Comparison of ENCODE assay signal across 9 mouse cellular contexts in genomic region chr15:26895251-26895711, GRCm38 (mm10). TPM values are rescaled to one million over a fixed set of nuclear protein-coding genes. Genes with fewer than 3 reads are reported as not detected.
DNase-seq lines count a peak whose midpoint lies in the region; ATAC-seq and TF ChIP-seq lines count a peak whose summit lies in the region.
"Had no signal": no experiment of that assay in that cellular context is flagged by ENCODE, and none has a peak within 500 bp of the region (broad histone marks: within the 10 kb centered on the region; RNA-seq: fewer than 3 reads in every experiment).

TSS of gene Fbxl7 (minus strand) at chr15:26895580.

- H3K9ac ChIP-seq in forebrain, embryonic 11.5 days (ENCODE audit: low read length): peak within 1 kb of the TSS; percentile 81
- H3K9ac ChIP-seq in heart, embryonic 14.5 days (ENCODE audit: low read length): peak within 1 kb of the TSS; percentile 90
- H3K9ac ChIP-seq in liver, embryonic 14.5 days (replicated peaks): no peak within 1 kb of the TSS
- H3K9ac ChIP-seq in neural tube, embryonic 15.5 days (replicated peaks): peak within 1 kb of the TSS; percentile 81

- peak; percentile 92 for ATAC-seq in forebrain, embryonic 11.5 days (replicated peaks; ENCODE audit: low FRiP score)
- peak; percentile 89 for ATAC-seq in heart, embryonic 14.5 days (ENCODE audit: insufficient number of reproducible peaks, insufficient read depth, low FRiP score, low read depth)
- ATAC-seq in liver, embryonic 14.5 days (ENCODE audit: insufficient read depth): peak; percentile 60
- ATAC-seq in neural tube, embryonic 15.5 days (ENCODE audit: low FRiP score): peak; percentile 90

- TF ChIP-seq EP300 in liver, embryonic 14.5 days (IDR thresholded peaks at IDR 0.05; ENCODE audit: low read depth): no peak

- H3K9me3 ChIP-seq in forebrain, embryonic 11.5 days (ENCODE audit: control insufficient read depth, low read length): no peaks in the 10 kb centered on the region
- H3K9me3 ChIP-seq in heart, embryonic 14.5 days (ENCODE audit: control insufficient read depth, low read length): no peaks in the 10 kb centered on the region
- H3K9me3 ChIP-seq in liver, embryonic 14.5 days (ENCODE audit: control insufficient read depth, low read length): no peaks in the 10 kb centered on the region
- H3K9me3 ChIP-seq in neural tube, embryonic 15.5 days (replicated peaks): no peaks in the 10 kb centered on the region

- DNase-seq in 3134 (ENCODE audit: extremely low read depth, insufficient read length, low spot score): peak; percentile 6
- DNase-seq in forebrain, embryonic 11.5 days (ENCODE audit: low spot score): peak; percentile 90
- peak; percentile 92 for DNase-seq in kidney, postnatal 10 days
- DNase-seq in liver, embryonic 14.5 days (ENCODE audit: low read depth in 3 of 3, low spot score in 3 of 3): peak in 1 of 3 experiments; percentile 6
- DNase-seq in thymus, postnatal 4 days: peak; percentile 28

- H3K4me2 ChIP-seq in forebrain, embryonic 11.5 days (ENCODE audit: low read depth, low read length, severe bottlenecking): peak within 1 kb of the TSS; percentile 77
- H3K4me2 ChIP-seq in heart, embryonic 14.5 days (ENCODE audit: low read length): peak within 1 kb of the TSS; percentile 94
- H3K4me2 ChIP-seq in liver, embryonic 14.5 days (ENCODE audit: low read depth): peak within 1 kb of the TSS; percentile 53
- peak within 1 kb of the TSS; percentile 85 for H3K4me2 ChIP-seq in neural tube, embryonic 15.5 days

- TF ChIP-seq CTCF in liver, embryonic 14.5 days (IDR thresholded peaks at IDR 0.05; ENCODE audit: low read depth): no peak

- under 1% methylated on average over 48 of the region's 58 CpGs for WGBS in forebrain, embryonic 11.5 days
- WGBS in heart, embryonic 14.5 days: under 1% methylated on average over 58 of the region's 58 CpGs
- WGBS in liver, embryonic 14.5 days (ENCODE audit: insufficient replicate concordance): under 1% methylated on average over 56 of the region's 58 CpGs
- WGBS in neural tube, embryonic 15.5 days: under 1% methylated on average over 52 of the region's 58 CpGs

- H3K4me3 ChIP-seq in brown adipose tissue, adult 24 weeks (ENCODE audit: insufficient read depth, low read depth, low read length): peak within 1 kb of the TSS; percentile 71
- peak within 1 kb of the TSS; percentile 75 for H3K4me3 ChIP-seq in forebrain, embryonic 11.5 days (ENCODE audit: low read depth, low read length)
- peak within 1 kb of the TSS; percentile 77 to 86 for H3K4me3 ChIP-seq in heart, embryonic 14.5 days (ENCODE audit: control insufficient read depth in 1 of 2, insufficient read depth in 1 of 2, low read depth in 1 of 2, low read length in 2 of 2)
- H3K4me3 ChIP-seq in liver, embryonic 14.5 days (ENCODE audit: insufficient read depth in 1 of 2, low read depth in 2 of 2, low read length in 2 of 2): peak within 1 kb of the TSS; percentile 42 to 48
- peak within 1 kb of the TSS; percentile 90 for H3K4me3 ChIP-seq in neural tube, embryonic 15.5 days (replicated peaks)

- H3K27me3 ChIP-seq in forebrain, embryonic 11.5 days (ENCODE audit: control insufficient read depth, insufficient read depth, low read length): no peaks in the 10 kb centered on the region
- H3K27me3 ChIP-seq in heart, embryonic 14.5 days (ENCODE audit: control insufficient read depth, insufficient read depth, low read length): no peaks in the 10 kb centered on the region
- peaks cover 18% of the 10 kb centered on the region for H3K27me3 ChIP-seq in liver, embryonic 14.5 days (ENCODE audit: control insufficient read depth, insufficient read depth, low read length)
- H3K27me3 ChIP-seq in neural tube, embryonic 15.5 days (replicated peaks): no peaks in the 10 kb centered on the region
- H3K27me3 ChIP-seq: CH12.LX had no signal

- H3K27ac ChIP-seq in brown adipose tissue, adult 24 weeks (replicated peaks; ENCODE audit: low read depth, low read length): peak within 1 kb of the TSS; percentile 76
- peak within 1 kb of the TSS; percentile 66 for H3K27ac ChIP-seq in forebrain, embryonic 11.5 days (ENCODE audit: low read depth, low read length)
- peak within 1 kb of the TSS; percentile 87 to 90 for H3K27ac ChIP-seq in heart, embryonic 14.5 days (replicated peaks in 1 of 2; ENCODE audit: control insufficient read depth in 1 of 2, insufficient read depth in 1 of 2, low read depth in 2 of 2, low read length in 2 of 2)
- no peak within 1 kb of the TSS for H3K27ac ChIP-seq in liver, embryonic 14.5 days
- H3K27ac ChIP-seq in neural tube, embryonic 15.5 days (replicated peaks): peak within 1 kb of the TSS; percentile 87

- no peaks in the 10 kb centered on the region for H3K36me3 ChIP-seq in forebrain, embryonic 11.5 days (ENCODE audit: control insufficient read depth, insufficient read depth, low read length)
- H3K36me3 ChIP-seq in heart, embryonic 14.5 days (ENCODE audit: control insufficient read depth, insufficient read depth, low read length): no peaks in the 10 kb centered on the region
- H3K36me3 ChIP-seq in liver, embryonic 14.5 days (replicated peaks; ENCODE audit: control insufficient read depth, insufficient read depth, low read depth): no peaks in the 10 kb centered on the region
- H3K36me3 ChIP-seq in neural tube, embryonic 15.5 days: no peaks in the 10 kb centered on the region

- peaks cover 2% of the 10 kb centered on the region; the same call in 1 of the 2 replicates for H3K4me1 ChIP-seq in brown adipose tissue, adult 24 weeks (ENCODE audit: control insufficient read depth, insufficient read depth, insufficient read length, low read length)
- no peaks in the 10 kb centered on the region for H3K4me1 ChIP-seq in forebrain, embryonic 11.5 days (replicated peaks; ENCODE audit: control insufficient read depth, insufficient read depth, low read length)
- peaks cover 0 to 5% of the 10 kb centered on the region in 2 experiments; a peak in 1 of 4 replicates for H3K4me1 ChIP-seq in heart, embryonic 14.5 days (ENCODE audit: control insufficient read depth in 2 of 2, insufficient read depth in 2 of 2, low read length in 2 of 2)
- H3K4me1 ChIP-seq in liver, embryonic 14.5 days (replicated peaks; ENCODE audit: control insufficient read depth in 2 of 2, insufficient read depth in 2 of 2, low read length in 1 of 2): no peaks in the 10 kb centered on the region
- H3K4me1 ChIP-seq in neural tube, embryonic 15.5 days: peaks cover 26% of the 10 kb centered on the region

RNA-seq across cellular contexts. Expression of gene Fbxl7, which starts in this region (rescaled TPM):
- 0.63 and 1.2 TPM in 2 replicates for polyA plus RNA-seq in brown adipose tissue, adult 24 weeks (2012; ENCODE audit: insufficient read depth, insufficient read length, missing spikeins)
- polyA plus RNA-seq in forebrain, embryonic 11.5 days (2014; fragmentation: Nextera tagmentation; extraction: Ambion mirVana): 13.3 and 15.8 TPM in 2 replicates
- polyA plus RNA-seq in heart, embryonic 14.5 days (2014; fragmentation: Nextera tagmentation; extraction: Ambion mirVana): 12.6 and 13.1 TPM in 2 replicates
- polyA plus RNA-seq in liver, embryonic 14.5 days (2012; rRNA removed): 0.50 and 0.57 TPM in 2 replicates
- 0.56 and 0.68 TPM in 2 replicates for polyA plus RNA-seq in liver, embryonic 14.5 days (2014; fragmentation: Nextera tagmentation; extraction: Ambion mirVana)
- 11.4 and 12.3 TPM in 2 replicates for polyA plus RNA-seq in neural tube, embryonic 15.5 days (2015; fragmentation: Nextera tagmentation; extraction: Ambion mirVana)

Comparison
In these comparisons a context has a peak if more than half of its experiments do, and no peak if none do; other contexts are left out.
1. Peak in ATAC-seq, H3K4me3 ChIP-seq and H3K4me2 ChIP-seq in liver, embryonic 14.5 days; RNA of the gene not detected or under 1 TPM.